Mouse (Mus musculus) spleen, adult 2 months (tissue): Measurements from ENCODE around the gene Filip1l. TPM values are rescaled to one million over a fixed set of nuclear protein-coding genes. Genes with fewer than 3 reads are reported as not detected.

Experiments
- DNase-seq, 2 experiments: peaks; one replicate each; pipeline versions ENCODE4 v3.0.0 to v3.0.0-alpha.2; 2012 to 2021; ENCODE audit warnings: low spot score in 2 of 2, low read depth in 1 of 2
- H3K27ac ChIP-seq: fragments of 200-500 bp; 2 replicates; pipeline ENCODE4 v1.5.1; 2012; ENCODE audit warnings: low read length, inconsistent platforms; ENCODE audit not compliant: insufficient read depth
- H3K27me3 ChIP-seq: fragments of 200-500 bp; 2 replicates; pipeline ENCODE4 v1.6.1; 2012; ENCODE audit warnings: mild to moderate bottlenecking, moderate library complexity, low read length, inconsistent platforms; ENCODE audit not compliant: control insufficient read depth, insufficient read depth
- H3K36me3 ChIP-seq: fragments of 200-500 bp; 2 replicates; pipeline ENCODE4 v1.6.1; 2012; ENCODE audit warnings: mild to moderate bottlenecking, low read length, inconsistent platforms; ENCODE audit not compliant: control insufficient read depth, insufficient read depth
- H3K4me1 ChIP-seq: fragments of 200-500 bp; 2 replicates; pipeline ENCODE4 v1.6.1; 2011; ENCODE audit warnings: inconsistent platforms; ENCODE audit not compliant: control insufficient read depth, insufficient read depth, insufficient read length
- H3K4me3 ChIP-seq: fragments of 200-500 bp; 2 replicates; pipeline ENCODE4 v1.5.1; 2011; ENCODE audit warnings: mild to moderate bottlenecking, inconsistent platforms; ENCODE audit not compliant: insufficient read depth, insufficient read length; ENCODE audit errors: extremely low read depth
- CTCF ChIP-seq: fragments of 200-500 bp; IDR thresholded peaks from 2 replicates; pipeline ENCODE4 v1.5.1; 2011; ENCODE audit warnings: mild to moderate bottlenecking, inconsistent platforms; ENCODE audit not compliant: insufficient read depth, insufficient read length, insufficient replicate concordance; ENCODE audit errors: extremely low read depth
- POLR2A ChIP-seq: fragments of 200-500 bp; IDR thresholded peaks from 2 replicates; pipeline ENCODE4 v1.6.1; 2011; ENCODE audit warnings: low read depth, low read length, inconsistent platforms
- WGBS: fragments of 180-500 bp; shearing (Covaris S2); methylation state at CpG from one replicate; pipeline ENCODE4 v1.1.7; 2018; 5-methylcytosine and 5-hydroxymethylcytosine counted together
- polyA plus RNA-seq: library from polyadenylated mRNA; depleted of rRNA; stranded (reverse); fragments of >200 nt; gene quantifications from 2 replicates; pipeline ENCODE4 v1.2.3, GENCODE M21; 2012

The Filip1l gene
- polyA plus RNA-seq, 1 experiment, result 15.3 TPM

- H3K36me3 ChIP-seq, result no peaks in the 10 kb centered on the region
- H3K27ac ChIP-seq, result no peak overlapping the region
- WGBS, result 86% methylated on average over 2 of the region's 2 CpGs
- DNase-seq, result no peak
- TF ChIP-seq CTCF (no peak), POLR2A (no peak)
- H3K4me3 ChIP-seq, result no peak overlapping the region
- H3K27me3 ChIP-seq, result no peaks in the 10 kb centered on the region
- no peaks in the 10 kb centered on the region for H3K4me1 ChIP-seq
These were observed 22.8 kb upstream of the Filip1l start for GRCm38 (mm10) chr16:57330111-57330510.

DNA sequence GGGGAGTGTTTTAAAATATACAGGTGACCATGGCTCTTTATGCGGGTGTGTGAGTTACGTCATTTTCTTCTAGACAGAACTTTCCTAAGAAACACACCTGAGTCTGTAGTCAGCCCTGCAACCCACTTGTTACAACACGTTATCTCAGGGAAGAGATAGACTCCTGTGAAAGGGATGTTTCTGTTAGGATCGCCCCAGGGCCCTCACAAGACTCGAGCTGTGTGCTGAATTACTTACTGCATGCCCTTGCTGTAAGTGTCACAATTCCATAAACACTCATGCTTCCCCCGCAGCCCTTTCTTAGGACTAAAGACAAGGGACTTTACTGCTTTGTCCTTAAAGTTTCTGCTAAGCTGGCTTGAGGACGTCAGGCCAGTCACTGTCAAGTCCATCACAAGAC lies 20.6 kb upstream of the Filip1l start:
- no peak for TF ChIP-seq POLR2A
- no peak for TF ChIP-seq CTCF
- H3K27me3 ChIP-seq, result no peaks in the 10 kb centered on the region
- H3K27ac ChIP-seq, result no peak overlapping the region
- no peaks in the 10 kb centered on the region for H3K36me3 ChIP-seq
- DNase-seq, result no peak
- no peaks in the 10 kb centered on the region for H3K4me1 ChIP-seq
- WGBS, result 89% methylated on average over 7 of the region's 7 CpGs
- H3K4me3 ChIP-seq, result no peak overlapping the region

GRCm38 (mm10) chr16:57336770-57337423 lies 16.0 kb upstream of the Filip1l start:
- 8% methylated on average over 11 of the region's 11 CpGs for WGBS
- Histone ChIP-seq H3K27me3 (no peaks in the 10 kb centered on the region), H3K4me3 (peak overlapping the region; percentile 42), H3K27ac (peak overlapping the region; percentile 67), H3K4me1 (peaks cover 9% of the 10 kb centered on the region; the same call in 1 of the 2 replicates), H3K36me3 (no peaks in the 10 kb centered on the region)
- no peak for TF ChIP-seq POLR2A
- TF ChIP-seq CTCF, result no peak
- DNase-seq, result peak; percentile 36 to 63

DNA sequence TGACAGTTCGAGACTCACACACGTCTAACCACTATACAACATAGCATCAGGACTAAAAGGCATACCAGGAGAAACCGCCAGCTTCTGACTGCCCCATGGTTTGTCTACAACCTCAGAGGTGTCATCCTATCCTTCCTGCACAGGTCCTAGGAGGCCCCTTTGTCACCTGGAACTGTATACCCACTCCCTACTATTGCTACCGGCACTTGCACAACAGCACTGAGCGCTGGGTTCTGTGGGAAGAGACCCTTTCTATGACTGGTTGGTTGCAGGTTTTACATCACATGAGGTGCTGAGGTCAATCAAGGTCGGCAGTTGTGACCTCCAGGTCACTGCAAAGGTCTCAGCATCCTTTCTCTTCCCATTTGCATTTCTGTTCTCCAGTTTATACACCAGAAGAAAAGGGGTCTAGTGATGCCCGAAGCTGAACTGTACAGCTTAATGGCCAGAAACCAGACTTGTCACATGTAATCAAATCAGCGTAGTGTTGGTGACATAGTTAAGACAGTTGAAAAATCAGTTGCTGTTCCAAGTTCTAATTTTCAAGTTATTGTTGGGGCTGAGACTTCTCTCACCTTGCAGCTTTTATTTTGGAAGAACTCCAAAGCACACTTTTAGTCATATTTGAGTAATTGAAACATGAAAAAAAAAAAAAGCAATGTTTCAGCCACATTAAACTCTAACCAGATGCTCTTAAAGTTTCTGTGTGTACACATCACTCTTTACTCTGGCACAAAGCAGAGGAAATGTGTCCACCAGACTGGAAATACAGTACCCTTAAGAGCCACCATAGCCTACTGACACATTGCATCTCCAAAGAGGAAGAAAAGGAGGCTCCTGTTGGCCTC lies 12.9 kb upstream of the Filip1l start:
- no peaks in the 10 kb centered on the region for H3K36me3 ChIP-seq
- H3K4me3 ChIP-seq, result no peak overlapping the region
- H3K4me1 ChIP-seq, result peaks cover 9% of the 10 kb centered on the region; the same call in 1 of the 2 replicates
- no peak for TF ChIP-seq CTCF
- no peak for TF ChIP-seq POLR2A
- DNase-seq, result no peak
- H3K27me3 ChIP-seq, result no peaks in the 10 kb centered on the region
- no peak overlapping the region for H3K27ac ChIP-seq
- WGBS, result 93% methylated on average over 8 of the region's 8 CpGs

DNA sequence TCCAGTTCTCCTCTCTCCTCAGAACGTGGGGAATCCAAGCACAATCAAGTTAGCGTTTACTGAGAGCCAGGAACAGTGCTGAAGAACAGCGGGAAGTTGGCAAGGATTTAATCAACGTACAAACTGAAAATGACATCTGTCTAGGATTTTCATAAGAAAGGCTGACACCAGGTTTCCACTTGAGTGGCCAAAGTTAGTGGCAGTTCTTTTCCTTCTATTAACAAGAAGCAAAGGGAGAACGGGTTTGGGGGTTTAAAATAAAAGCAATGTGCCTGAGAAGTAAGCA lies 12.3 kb upstream of the Filip1l start:
- Histone ChIP-seq H3K36me3 (no peaks in the 10 kb centered on the region), H3K4me3 (no peak overlapping the region), H3K27ac (no peak overlapping the region), H3K4me1 (peaks cover 9% of the 10 kb centered on the region; the same call in 1 of the 2 replicates), H3K27me3 (no peaks in the 10 kb centered on the region)
- 61% methylated on average over 5 of the region's 5 CpGs for WGBS
- no peak for DNase-seq
- no peak for TF ChIP-seq POLR2A
- TF ChIP-seq CTCF, result no peak

DNA sequence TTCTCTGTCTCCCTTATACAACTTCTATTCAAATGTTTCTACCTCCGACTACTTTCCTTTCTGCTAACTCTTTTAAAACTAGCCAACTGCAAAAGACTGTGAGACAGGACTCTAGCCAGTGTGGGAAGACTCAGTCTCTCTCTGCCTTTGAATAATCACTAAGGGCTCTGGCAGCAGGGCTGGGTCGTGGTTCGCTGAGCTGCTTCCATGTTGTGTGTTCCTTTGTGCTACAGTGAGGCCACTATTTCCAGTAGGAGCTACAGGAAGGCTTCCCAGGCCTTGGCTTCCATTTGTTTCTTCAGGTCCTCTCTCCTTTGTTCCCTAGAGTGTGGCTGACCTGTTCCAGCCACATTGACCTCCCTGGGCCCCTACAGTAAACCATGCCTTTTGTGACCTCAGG lies 6.6 kb upstream of the Filip1l start:
- Histone ChIP-seq H3K27me3 (no peaks in the 10 kb centered on the region), H3K4me1 (no peaks in the 10 kb centered on the region), H3K4me3 (no peak overlapping the region), H3K36me3 (no peaks in the 10 kb centered on the region), H3K27ac (no peak overlapping the region)
- DNase-seq, result no peak
- 78% methylated on average over 3 of the region's 3 CpGs for WGBS
- TF ChIP-seq POLR2A, result no peak
- TF ChIP-seq CTCF, result no peak

GRCm38 (mm10) chr16:57349039-57349438 lies 3.9 kb upstream of the Filip1l start:
- WGBS, result 77% methylated on average over 3 of the region's 3 CpGs
- DNase-seq, result no peak
- no peak for TF ChIP-seq CTCF
- no peak for TF ChIP-seq POLR2A
- Histone ChIP-seq H3K4me3 (no peak overlapping the region), H3K4me1 (no peaks in the 10 kb centered on the region), H3K27me3 (no peaks in the 10 kb centered on the region), H3K36me3 (no peaks in the 10 kb centered on the region), H3K27ac (no peak overlapping the region)
